Mouse (Mus musculus) ovary, postnatal 10 days (tissue): ENCODE results near the gene Kremen1.

Experiments used
- DNase-seq: peaks from one replicate; pipeline ENCODE4 v3.0.0; 2022; ENCODE audit warnings: low spot score

Gene Kremen1

DNA sequence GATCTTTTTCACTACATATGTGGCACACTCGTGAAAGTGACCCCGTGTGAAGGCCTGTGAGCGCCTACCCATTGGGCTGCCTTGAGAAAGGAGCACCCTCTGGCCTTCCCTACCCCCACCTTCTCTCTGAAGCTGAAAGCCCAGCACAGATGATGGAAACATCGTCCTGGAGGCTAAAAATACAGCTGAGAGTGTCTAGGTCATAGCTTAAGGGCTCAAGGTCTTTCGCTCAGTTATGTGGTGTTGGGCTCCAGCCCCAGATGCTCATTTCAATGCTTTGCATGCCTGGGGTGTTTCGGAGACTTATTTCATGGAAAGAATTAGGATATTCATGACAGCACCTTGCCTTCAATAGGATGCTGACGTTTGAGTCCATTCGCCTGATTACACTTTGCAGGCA lies 4.4 kb upstream of the Kremen1 start:
- no peak for DNase-seq

DNA sequence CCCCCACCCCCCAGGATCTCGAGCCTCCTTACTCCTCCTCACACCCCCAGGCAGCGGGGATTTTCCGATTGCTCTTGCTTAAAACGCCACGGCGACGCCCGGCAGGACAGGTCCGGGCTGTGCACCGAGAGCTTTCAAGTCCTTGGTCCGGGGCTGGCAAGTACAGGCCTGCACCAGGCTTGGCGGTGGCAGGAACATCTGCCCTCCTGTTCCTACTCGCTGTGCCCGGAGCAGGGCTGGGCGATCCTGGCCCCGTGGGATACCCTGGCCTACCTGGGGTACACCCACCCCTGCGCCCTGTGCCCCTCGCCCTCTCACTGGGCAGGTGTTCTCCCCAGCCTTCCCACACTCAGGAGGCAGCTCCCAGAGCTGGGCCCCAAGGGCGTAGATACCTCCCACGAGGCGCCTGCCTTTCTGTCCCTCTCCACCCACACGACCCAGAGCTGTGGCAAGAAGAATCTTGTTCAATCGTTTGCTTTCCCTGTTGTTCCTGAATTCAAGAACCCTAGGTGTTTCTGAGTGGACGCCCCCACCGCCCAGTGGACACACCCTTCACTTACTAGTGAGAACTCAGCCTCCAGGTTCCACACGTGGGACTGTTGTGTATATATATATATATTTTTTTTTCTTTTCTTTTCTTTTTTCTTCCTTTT lies 1.8 kb upstream of the Kremen1 start:
- no peak for DNase-seq

DNA sequence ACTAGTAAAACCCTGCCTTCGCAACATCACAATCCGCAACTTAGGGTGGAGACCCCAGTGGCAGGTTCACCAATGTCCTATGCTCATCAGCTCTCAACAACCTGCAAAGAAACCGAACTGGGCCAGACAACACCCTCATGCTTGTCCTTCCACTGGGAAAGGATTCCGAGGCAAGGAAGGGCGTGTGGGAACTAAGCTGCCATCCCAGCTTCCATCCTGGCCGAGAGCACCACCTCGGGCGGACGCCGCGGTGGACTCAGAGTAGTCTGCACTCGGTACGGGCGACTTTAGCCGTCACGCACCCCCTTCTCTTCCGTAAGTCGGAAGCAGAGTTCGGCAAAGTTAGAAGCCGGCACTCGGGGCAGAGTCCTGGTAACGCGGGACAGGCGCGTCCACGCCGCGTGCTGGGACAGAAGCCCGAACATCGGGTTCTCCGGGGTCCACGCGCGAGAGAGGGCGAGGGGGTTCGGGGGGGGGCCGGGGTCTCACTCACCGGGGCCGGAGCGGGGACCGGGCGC lies 357 bp downstream of the Kremen1 start:
- no peak for DNase-seq

DNA sequence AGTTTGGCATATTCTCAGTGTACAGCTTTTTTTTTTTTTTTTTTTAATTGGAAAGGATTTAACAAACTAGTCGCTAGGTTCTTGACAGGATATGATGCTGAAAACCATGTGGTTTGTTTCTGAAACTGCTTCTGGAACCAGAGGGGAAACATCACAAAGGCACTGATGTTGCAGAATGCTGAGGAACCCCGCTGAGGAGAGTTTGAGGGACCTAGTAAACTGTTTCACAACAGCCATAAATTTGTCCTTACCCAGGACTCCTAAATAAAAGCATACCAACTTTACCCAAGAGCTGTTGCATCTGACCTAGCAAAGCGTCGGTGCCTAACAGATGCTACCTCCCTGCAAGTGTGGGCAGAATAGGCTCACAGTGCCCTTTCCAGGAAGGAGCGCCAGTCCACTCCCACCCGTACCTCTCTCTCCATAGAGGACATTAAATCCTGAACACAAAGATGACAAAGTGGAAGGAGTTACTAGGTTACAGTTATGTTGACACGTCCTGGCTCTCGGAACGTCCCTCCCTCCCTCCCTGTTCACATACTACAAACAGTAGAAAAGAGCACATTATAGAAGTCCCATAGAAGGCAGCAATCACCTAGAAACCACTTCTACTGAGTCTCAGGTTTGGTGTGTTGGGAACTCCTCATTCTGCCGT lies 1.3 kb downstream of the Kremen1 start:
- DNase-seq = no peak

DNA sequence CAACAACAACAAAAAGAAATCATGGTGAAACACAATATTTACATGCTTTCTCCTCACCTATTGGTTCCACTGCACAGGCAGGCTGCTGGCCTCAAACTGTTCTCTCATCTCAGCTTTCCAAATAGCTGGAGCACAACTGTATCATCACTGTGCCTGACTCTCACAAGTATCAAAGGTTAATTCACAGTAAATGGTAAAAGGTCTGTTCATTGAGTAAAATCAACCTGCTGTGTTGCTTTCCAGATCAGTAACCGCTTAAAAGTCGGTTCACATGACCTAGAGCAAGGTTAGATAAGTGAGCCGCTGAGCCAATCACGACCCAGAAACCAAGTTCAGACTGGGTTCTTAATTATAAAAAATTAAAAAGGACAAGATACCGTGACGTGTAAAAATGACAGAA lies 3.3 kb downstream of the Kremen1 start:
- no peak for DNase-seq

DNA sequence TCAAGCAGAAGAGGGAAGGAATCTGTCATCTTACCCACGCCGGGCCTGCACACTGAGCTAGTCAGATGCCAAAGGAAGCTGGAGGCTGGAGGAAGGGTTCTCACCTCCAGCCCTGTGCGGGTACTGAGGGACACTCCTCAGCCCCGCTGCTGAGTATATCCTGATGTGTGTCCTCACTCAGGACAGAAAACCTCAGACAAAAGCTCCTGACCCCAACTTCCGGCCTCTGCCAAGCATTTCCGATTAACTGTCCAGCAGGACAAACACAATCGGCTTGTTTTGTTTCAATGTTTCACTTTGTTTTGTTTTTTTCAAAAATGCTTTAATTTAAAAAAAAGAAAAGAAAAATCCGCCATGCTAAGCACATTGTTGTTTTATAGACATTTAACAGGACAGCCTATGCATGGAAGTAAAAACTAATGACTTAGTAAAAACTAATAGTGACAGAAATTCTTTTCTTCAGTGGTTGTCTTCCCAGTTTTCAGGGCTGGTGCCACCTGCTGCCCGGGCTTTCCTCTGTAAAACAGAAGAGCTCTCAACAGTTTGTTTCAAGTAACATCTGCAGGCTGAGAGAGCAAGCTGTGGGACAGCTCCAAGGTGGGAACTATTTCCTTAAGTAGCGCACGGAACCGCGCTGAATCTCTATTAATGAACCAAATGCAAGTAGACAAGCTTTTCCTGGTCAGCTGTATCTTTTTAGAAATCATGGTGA lies 4.1 kb downstream of the Kremen1 start:
- DNase-seq = no peak

DNA sequence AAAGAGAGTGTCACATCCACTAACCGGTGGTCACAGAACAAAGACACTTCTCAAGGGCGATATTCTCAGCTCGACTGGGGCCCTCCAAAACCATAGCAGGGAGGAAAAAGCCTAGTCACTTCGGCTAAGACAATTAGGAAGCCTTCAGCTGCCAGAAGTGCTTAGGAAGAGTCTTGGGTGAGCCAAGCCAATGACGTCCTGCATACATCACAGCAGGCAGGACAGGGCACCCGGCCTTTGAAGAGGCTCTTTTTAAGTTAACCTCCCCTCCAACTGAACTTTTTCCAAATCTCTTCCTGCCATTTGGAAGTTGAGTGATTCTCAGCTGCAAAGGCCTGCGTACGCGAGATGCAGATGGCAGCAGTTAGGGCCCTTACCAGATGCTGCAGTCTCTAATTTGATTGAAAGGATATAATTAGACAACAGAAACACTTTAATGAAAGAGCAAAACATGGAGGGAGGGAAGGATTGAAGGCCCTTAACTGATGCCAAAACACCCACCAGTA lies 5.8 kb downstream of the Kremen1 start:
- no peak for DNase-seq

DNA sequence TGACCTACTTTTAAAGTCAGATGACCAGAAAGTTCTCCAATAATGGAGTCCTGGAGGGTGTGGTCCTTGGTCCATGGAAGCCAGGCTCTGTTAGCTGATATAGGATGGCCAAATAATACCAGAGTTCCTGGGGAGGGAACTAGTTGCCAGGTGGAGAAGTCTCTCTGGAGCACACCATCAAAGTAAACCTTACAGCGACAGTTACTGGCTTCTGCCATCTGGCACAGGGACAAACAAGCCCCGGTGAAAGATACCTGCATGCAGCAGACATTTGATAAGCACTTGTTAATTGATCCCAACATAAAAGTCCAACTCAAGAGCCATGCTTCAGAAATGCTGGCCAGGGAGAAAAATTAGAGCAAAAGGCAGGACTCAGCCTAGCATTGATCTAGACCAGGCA lies 7.3 kb downstream of the Kremen1 start:
- no peak for DNase-seq

DNA sequence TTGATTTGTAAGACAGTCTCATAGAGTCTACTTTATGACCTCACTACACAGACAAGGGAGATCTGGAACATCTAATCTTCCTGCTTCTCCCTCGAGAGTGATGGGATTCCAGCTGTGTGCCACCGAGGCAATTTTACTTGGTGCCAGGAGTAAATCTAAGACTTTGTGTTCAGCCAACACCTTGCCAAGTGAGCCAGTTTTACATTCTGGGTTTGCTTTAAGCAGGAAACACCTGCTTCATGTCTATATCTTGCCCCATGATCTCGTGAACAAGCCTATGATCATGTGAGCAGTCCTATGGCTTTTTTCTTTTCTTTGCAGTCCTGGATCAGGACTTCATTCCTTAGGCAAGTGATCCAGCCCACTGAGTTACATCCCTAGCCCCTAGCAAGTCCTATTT lies 7.8 kb downstream of the Kremen1 start:
- no peak for DNase-seq

DNA sequence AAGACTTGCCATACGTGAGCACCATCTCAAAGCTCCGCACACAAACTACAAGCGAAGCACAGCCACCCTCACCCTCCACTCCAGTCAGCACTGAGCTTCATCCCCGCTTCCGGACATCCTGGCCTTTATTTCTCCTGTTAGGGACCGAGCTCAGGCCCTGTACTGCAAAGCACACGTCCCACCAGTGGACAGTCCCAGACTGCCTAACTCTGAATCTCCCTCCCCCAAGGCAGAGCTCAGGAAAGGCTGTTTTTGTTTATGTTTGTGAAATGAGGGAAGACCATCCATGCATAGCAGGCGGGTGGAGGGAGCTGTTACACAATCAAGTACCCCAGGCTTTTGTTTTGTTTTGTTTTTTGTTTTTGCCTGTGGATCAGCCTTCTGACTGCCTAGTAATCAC lies 8.6 kb downstream of the Kremen1 start:
- no peak for DNase-seq

DNA sequence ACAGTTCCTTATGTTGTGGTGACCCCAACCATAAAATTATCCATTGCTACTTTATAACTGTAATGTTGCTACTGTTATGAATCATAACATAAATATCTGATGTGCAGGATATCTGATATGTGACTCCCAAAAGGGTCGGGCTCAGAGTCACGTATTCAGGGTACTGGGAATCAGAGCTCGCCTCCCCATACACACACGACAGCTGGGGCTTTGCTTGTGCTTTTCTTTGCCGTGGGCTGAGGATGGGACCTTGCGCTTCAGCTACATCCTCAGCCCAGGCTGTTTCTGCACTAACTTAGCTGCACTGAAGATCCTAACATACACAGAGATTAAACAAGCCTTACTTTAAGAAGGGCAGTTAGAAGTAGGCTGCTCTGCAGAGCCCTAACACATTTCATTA lies 10.2 kb downstream of the Kremen1 start:
- DNase-seq = no peak

DNA sequence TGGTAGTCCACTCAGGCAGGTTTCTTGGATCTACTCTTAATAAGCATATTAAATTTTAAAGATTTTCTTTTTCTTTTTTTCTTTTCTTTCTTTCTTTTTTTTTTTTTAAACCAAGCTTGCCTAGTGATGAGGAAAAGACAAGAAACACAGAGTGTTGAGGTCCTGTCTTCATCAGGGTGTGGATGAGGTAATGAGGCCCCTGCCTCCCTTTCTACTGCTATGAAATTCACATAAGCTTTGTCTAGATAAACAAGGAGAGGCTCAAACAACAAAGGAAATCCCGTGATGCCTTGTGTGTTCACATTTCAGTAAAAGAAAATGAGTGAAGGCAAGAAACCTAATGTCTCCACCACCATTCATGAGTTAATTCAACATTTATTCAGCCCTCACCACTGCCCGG lies 13.2 kb downstream of the Kremen1 start:
- DNase-seq = no peak

DNA sequence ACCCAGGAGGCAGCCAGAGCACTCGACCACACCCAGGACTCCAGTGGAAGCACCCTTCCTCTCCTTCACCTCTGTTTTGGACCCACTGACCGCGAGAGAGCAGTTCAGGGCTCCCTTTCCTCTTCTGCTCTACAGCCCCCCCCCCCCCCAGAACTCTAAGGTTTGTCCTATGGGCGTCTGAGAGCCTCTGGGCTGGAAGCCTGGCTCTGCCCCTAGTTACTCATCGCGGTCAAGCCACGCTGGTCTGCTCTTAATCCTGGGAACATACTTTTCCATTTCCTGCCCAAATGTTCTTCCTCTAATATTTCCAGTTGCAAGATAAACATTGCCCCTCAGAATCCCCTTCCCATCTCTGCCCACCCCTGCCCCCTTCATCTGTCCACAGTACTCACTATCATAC lies 15.9 kb downstream of the Kremen1 start:
- DNase-seq = no peak

DNA sequence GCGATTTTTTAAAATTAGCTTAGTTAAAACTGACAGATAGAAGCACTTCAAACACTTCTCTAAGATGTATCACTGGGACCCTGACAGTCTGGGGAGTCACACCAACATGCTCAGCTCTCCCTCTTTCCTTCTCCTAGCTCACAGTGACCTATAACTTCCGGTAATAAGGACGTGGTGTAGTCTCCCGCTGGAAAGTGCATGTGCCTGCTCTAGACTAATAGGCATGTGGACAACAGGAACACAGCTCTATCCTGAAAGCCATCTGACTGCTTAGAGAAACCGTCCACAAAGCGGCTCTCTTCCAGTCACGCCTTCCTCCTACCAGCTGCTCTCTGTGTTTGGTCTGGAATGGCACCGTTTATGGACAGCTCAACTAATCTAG lies 16.6 kb downstream of the Kremen1 start:
- DNase-seq = no peak

DNA sequence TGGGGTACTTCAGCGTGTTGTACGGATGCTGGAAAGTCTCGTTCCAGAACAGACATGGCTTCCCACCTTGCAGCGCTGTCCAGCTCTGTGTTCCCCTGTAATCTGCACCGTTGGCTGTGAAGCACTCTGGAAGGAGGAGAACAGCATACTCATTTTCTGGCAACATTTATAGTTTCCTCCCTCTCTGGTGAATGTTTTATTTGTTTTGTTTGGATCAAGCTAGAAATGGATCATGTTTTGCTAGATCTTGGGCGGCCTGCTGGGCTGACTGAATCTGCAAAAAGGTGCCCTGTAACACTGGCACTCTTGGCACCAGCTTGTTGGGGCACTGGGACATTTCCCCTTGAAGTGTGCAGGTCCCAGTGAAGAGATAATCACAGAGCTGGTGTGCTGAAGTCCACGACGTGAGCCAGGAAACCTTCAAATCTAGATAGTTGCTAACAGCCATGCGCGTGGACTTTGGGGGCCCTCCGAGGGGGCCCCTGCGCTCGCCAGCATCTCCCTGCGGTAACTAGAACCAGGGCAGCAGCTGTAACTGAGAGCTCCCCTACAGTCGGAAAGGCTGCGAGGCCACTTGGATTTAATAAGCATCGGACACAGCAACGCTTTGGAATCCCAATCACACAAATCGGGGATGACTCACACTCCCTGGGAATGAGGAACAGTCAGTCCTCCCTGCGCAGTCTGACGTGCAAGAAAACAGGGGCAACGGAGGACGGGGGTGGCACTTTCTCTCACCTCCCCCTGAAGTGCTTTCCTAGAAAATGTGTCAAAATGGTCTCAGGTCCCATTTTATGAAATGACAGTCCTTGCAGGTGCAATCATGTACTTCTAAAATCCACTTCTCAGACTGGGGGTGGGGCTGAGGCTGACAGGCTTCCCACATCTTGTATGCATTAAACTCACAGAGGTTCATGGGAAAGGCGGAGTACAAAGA lies 17.3 kb downstream of the Kremen1 start:
- no peak for DNase-seq

DNA sequence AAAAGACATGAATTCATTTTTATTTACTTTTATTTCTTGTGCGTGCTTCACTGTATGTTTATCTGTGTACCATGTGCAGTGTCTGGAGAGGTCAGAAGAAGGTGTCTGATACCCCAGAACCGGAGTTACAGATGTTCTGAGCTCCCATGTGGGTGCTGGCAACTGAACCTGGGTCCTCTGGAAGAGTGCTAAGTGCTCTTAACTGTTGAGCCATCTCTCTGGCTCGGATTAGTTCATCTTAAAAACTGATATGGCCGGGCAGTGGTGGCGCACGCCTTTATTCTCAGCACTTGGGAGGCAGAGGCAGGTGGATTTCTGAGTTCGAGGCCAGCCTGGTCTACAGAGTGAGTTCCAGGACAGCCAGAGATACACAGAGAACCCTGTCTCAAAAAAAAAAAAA lies 18.1 kb downstream of the Kremen1 start:
- DNase-seq = no peak

DNA sequence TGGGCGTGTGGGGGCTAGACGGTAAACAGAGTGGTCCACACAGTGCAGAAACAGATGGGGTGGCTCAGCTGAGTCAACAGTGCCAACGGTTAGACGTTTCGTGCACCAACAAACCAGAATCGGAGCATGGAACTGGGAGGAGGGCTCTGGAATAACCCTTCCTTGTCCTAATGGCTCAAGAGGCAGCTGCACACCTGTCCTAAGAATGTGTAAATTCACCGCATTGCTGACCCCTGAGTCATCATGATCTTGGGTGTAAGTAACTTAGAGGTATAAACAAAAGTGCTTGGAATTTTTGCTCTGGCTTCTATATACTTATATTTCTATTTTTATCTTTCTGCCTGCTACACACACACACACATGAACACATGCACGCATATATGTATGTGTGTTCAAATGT lies 19.2 kb downstream of the Kremen1 start:
- DNase-seq = no peak

DNA sequence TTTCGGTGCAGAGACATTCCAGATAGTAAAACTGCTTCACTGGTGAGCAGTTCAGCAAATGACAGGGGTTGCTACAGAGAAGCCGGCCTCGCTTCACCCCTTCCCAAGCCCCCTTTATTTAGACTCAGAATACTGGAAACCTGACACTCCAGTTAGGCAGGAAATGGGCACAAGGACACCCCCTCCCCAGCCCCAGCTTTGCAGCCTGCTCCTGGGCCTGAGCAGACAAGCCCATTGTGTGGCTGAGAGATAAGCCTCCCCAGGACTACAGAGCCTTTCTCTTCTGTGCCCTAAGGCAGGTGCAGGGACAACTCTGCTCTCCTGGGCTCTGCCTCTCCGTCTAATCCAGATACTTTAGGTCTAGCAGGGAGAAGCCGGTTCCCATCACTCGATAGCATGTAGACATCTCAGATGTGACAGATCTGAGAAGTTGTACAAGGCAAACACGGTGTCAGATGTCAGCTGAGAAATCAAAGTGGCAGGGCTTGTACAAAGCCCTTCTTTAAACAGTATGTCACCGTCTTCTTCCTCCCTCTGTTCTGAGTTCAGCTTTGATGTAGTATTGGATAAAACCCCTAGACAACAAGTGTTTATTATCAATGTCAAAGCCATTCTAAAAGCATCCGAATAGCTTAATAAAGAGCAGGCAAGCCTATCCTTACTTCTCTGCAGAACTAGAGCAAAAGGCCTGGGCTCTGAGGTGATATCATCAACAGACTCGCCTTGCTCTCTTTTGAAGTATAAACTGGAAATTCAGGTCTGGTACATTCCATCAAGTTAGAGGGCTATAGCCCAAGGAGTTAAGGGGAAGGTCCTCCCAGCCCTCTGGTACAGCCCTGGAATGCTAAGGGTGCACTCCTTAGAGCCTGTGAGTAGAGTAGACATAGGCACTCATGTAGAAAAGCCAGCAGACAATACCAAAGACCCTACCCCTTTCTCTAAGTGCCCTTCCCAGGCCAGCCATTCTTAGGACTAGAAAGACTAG lies 21.4 kb downstream of the Kremen1 start:
- no peak for DNase-seq

DNA sequence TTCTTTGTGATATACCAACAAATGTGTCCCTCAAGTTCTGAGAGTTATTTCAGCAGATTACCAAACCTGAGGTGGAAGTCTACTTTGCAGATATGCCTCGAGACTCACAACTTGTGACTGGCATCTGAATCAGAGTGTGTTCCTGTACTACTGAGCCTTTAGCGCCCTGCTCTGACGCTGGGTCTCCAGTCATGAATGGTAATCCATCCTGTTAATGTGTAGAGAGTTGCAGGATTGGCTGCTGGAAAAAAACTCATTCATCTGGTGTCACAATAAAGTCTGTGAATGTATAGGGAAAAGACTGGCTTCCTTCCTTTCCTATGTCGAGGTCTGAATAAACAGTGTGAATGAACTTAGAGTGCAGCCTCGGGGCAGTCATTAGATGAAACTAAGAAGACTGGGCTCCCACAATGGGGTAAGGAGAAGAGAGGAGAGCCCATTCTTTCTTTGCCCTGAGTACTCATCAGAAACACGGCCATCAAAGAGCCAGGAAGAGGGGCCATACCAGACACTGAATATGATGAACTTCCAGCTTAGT lies 41.4 kb downstream of the Kremen1 start:
- DNase-seq = no peak

DNA sequence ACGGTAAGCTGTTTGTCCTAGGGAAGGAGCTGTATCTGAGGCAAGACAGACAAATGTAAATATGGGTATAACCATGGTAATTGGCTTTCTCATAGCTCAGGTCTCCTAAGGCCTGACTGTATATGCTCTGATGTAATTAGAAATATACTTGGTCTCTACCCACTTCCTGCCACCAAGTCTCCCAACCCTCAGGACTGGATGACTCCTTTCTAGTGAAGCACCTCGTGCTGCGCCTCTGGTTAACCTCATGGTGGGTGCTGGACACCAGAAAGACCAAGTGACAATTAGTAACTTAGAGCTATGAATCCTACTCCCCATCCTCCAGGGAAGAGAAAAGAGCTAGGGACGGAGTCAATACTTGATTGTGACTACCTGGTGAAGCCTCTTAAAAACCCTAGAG lies 42.0 kb downstream of the Kremen1 start:
- no peak for DNase-seq
